Mouse (Mus musculus) liver, embryonic 12.5 days (tissue): ENCODE results near the gene Otud7b. TPM values are rescaled to one million over a fixed set of nuclear protein-coding genes. Genes with fewer than 3 reads are reported as not detected.
A peak's percentile ranks its signal among the peaks of the same experiment; 100 is the strongest.
"Not testable (repeated sequence)": the region's sequence is repeated elsewhere in the genome, so short reads cannot be mapped to it uniquely, and the experiment has no call there.

Experiments
- ATAC-seq: fragments of 200-750 bp; cut with Nextera tagmentation; 2 replicates; pipeline ENCODE4 v1.8.0; 2017; ENCODE audit warnings: moderate number of reproducible peaks, mild to moderate bottlenecking, moderate library complexity
- H3K27ac ChIP-seq: fragments of 300-500 bp; sonication (generic); 2 replicates; pipeline ENCODE4 v1.5.1; 2016; ENCODE audit warnings: mild to moderate bottlenecking
- H3K27me3 ChIP-seq: fragments of 300-500 bp; sonication (generic); replicated peaks from 2 replicates; pipeline ENCODE4 v1.6.1; 2016; ENCODE audit warnings: mild to moderate bottlenecking, moderate library complexity
- H3K36me3 ChIP-seq: fragments of 300-500 bp; sonication (generic); 2 replicates; pipeline ENCODE4 v1.6.1; 2016; ENCODE audit warnings: mild to moderate bottlenecking, moderate library complexity
- H3K4me1 ChIP-seq: fragments of 300-500 bp; sonication (generic); 2 replicates; pipeline ENCODE4 v1.6.1; 2016
- H3K4me2 ChIP-seq: fragments of 300-500 bp; sonication (generic); 2 replicates; pipeline ENCODE4 v1.6.1; 2016; ENCODE audit warnings: mild to moderate bottlenecking, moderate library complexity
- H3K4me3 ChIP-seq: fragments of 300-500 bp; sonication (generic); 2 replicates; pipeline ENCODE4 v1.5.1; 2016; ENCODE audit warnings: mild to moderate bottlenecking, moderate library complexity
- H3K9ac ChIP-seq: fragments of 300-500 bp; sonication (generic); 2 replicates; pipeline ENCODE4 v1.6.1; 2016; ENCODE audit warnings: mild to moderate bottlenecking, moderate library complexity
- H3K9me3 ChIP-seq: fragments of 300-500 bp; sonication (generic); replicated peaks from 2 replicates; pipeline ENCODE4 v1.6.1; 2016; ENCODE audit warnings: mild to moderate bottlenecking, moderate library complexity
- WGBS: fragments of 180-500 bp; shearing (Covaris S2); methylation state at CpG from one replicate; pipeline ENCODE4 v1.1.7; 2016; ENCODE audit not compliant: insufficient replicate concordance; 5-methylcytosine and 5-hydroxymethylcytosine counted together
- polyA plus RNA-seq: library from polyadenylated mRNA; unstranded; fragments of >200 nt; fragmentation: Nextera tagmentation; extraction: Ambion mirVana; gene quantifications from 2 replicates; pipeline ENCODE4 v1.2.1, GENCODE M21; 2016

Gene Otud7b
- polyA plus RNA-seq, 1 experiment from 2014 or later, result 10.8 TPM

GRCm38 (mm10) chr3:96174042-96174441 lies 69.7 kb downstream of the Otud7b start:
- H3K9me3 ChIP-seq, H3K27me3 ChIP-seq, ATAC-seq: not testable (repeated sequence)
- peaks cover 65% of the 10 kb centered on the region for H3K36me3 ChIP-seq
- 84% methylated on average over 4 of the region's 4 CpGs for WGBS
- H3K4me3 ChIP-seq, result peak overlapping the region; percentile 83
- H3K27ac ChIP-seq, result 0 out of 2 replicates have a peak overlapping the region, but pooled peaks have one; percentile 14
- peak overlapping the region; percentile 91 for H3K4me2 ChIP-seq
- peak overlapping the region; percentile 93 for H3K9ac ChIP-seq
- peaks cover 44% of the 10 kb centered on the region for H3K4me1 ChIP-seq

GRCm38 (mm10) chr3:96175251-96175650 lies 70.9 kb downstream of the Otud7b start:
- 0 out of 2 replicates have a peak, but pooled peaks cover under 1% of the 10 kb centered on the region for H3K27me3 ChIP-seq
- peaks cover 58% of the 10 kb centered on the region for H3K36me3 ChIP-seq
- H3K4me2 ChIP-seq, result peak overlapping the region; percentile 91; the same call in 1 of the 2 replicates
- no peak overlapping the region for H3K4me3 ChIP-seq
- H3K4me1 ChIP-seq, result peaks cover 46% of the 10 kb centered on the region
- WGBS, result 86% methylated on average over 6 of the region's 6 CpGs
- H3K27ac ChIP-seq, result no peak overlapping the region
- H3K9ac ChIP-seq, result no peak overlapping the region
- ATAC-seq, result no peak
- H3K9me3 ChIP-seq, result no peaks in the 10 kb centered on the region

DNA sequence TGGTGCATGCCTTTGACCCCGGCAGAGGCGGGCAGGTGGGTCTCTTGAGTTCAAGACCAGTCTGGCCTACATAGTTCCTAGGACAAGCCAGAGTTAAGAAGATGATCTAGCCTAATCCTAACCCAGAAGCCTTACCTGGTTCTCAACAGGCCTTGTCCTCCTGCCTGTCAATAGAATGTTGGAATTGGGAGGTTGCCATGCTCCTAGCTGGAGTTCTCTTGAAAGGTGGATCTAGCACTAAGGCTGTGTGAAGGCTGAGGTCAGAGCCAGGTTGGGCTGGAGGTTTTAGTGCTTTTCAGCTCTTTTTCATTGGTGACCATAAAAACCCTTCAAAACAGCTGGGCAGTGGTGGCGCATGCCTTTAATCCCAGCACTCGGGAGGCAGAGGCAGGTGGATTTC lies 74.1 kb downstream of the Otud7b start:
- Histone ChIP-seq H3K27me3 (peaks cover 28% of the 10 kb centered on the region), H3K4me3 (no peak overlapping the region), H3K9me3 (no peaks in the 10 kb centered on the region), H3K9ac (no peak overlapping the region), H3K4me1 (peaks cover 53% of the 10 kb centered on the region), H3K27ac (no peak overlapping the region), H3K4me2 (no peak overlapping the region), H3K36me3 (peaks cover 53% of the 10 kb centered on the region)
- WGBS, result 76% methylated on average over 4 of the region's 4 CpGs
- no peak for ATAC-seq

DNA sequence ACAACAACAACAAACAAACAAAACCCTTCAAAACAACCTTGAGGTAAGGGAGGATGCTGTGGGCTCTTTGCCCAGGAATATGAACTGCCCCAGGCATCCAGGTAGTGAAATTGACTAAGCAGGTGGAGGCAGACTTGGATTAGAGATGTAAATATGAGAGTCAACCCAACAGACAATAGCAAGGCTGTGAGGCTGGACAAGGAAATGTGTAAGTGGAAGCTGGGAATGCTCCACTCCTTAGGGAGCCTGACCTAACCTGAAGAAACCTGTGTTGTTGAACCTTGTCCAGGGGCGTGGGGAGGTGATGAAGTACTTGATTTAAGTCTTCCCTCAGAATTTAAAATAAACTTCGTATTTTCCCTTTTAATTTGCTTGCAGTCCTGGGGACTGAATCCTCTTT lies 74.6 kb downstream of the Otud7b start:
- WGBS, result 72% methylated on average over 2 of the region's 2 CpGs
- H3K9me3 ChIP-seq, result no peaks in the 10 kb centered on the region
- peaks cover 48% of the 10 kb centered on the region for H3K4me1 ChIP-seq
- H3K27me3 ChIP-seq, result peaks cover 28% of the 10 kb centered on the region
- no peak overlapping the region for H3K27ac ChIP-seq
- no peak overlapping the region for H3K4me3 ChIP-seq
- ATAC-seq, result no peak
- H3K9ac ChIP-seq, result no peak overlapping the region
- H3K4me2 ChIP-seq, result no peak overlapping the region
- peaks cover 48% of the 10 kb centered on the region for H3K36me3 ChIP-seq

GRCm38 (mm10) chr3:96179531-96179930 lies 75.2 kb downstream of the Otud7b start:
- Histone ChIP-seq H3K27ac (no peak overlapping the region), H3K9me3 (no peaks in the 10 kb centered on the region), H3K4me3 (no peak overlapping the region), H3K36me3 (peaks cover 42% of the 10 kb centered on the region), H3K9ac (no peak overlapping the region), H3K27me3 (peaks cover 28% of the 10 kb centered on the region), H3K4me2 (no peak overlapping the region), H3K4me1 (peaks cover 42% of the 10 kb centered on the region)
- no peak for ATAC-seq
- WGBS, result 74% methylated on average over 4 of the region's 4 CpGs

- H3K36me3 ChIP-seq, result peaks cover 28% of the 10 kb centered on the region
- H3K4me2 ChIP-seq, result peak within 1 kb of the TSS; percentile 76
- peaks cover 33% of the 10 kb centered on the region for H3K4me1 ChIP-seq
- H3K9ac ChIP-seq, result peak within 1 kb of the TSS; percentile 61
- no peak for ATAC-seq
- WGBS, result 3% methylated on average over 15 of the region's 23 CpGs
- peaks cover 40% of the 10 kb centered on the region for H3K27me3 ChIP-seq
- peak within 1 kb of the TSS; percentile 52 for H3K4me3 ChIP-seq
- H3K27ac ChIP-seq, result no peak within 1 kb of the TSS
- no peaks in the 10 kb centered on the region for H3K9me3 ChIP-seq
These were observed 76.6 kb downstream of the Otud7b start, which contains the start of gene Sv2a for GRCm38 (mm10) chr3:96180727-96181477. Gene Sv2a, plus strand, starts transcription at chr3:96181151.

GRCm38 (mm10) chr3:96181510-96182381 lies 77.4 kb downstream of the Otud7b start:
- Histone ChIP-seq H3K4me2 (peak overlapping the region; percentile 76), H3K27me3 (peaks cover 40% of the 10 kb centered on the region), H3K9me3 (no peaks in the 10 kb centered on the region), H3K36me3 (peaks cover 20% of the 10 kb centered on the region), H3K4me1 (peaks cover 26% of the 10 kb centered on the region), H3K9ac (peak overlapping the region; percentile 24; the same call in 1 of the 2 replicates), H3K27ac (no peak overlapping the region), H3K4me3 (0 out of 2 replicates have a peak overlapping the region, but pooled peaks have one; percentile 52)
- no peak for ATAC-seq
- WGBS, result 46% methylated on average over 12 of the region's 12 CpGs

DNA sequence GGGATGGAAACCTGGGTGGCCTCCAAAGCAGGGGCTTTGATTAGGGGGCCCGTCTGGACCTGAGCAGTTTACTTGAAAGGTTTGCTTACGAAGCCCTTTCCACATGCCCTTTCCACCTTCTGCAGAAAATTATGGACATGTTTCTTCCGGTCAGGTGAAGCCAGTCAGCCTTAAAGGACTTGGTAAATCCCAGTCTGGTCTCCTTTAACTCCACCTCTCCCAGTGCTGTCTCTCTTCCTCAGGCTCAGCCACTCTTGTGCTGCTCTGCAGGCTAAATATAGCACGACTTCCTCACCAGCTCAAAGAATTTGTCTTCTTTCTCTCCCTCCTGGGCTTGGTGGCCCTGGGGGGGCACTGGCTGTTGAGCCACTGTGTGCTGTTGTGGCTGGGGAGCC lies 78.1 kb downstream of the Otud7b start:
- no peak overlapping the region for H3K27ac ChIP-seq
- peaks cover 26% of the 10 kb centered on the region for H3K4me1 ChIP-seq
- 0 out of 2 replicates have a peak overlapping the region, but pooled peaks have one; percentile 76 for H3K4me2 ChIP-seq
- peaks cover 15% of the 10 kb centered on the region for H3K36me3 ChIP-seq
- WGBS, result 27% methylated on average over 4 of the region's 4 CpGs
- H3K9ac ChIP-seq, result no peak overlapping the region
- H3K27me3 ChIP-seq, result peaks cover 40% of the 10 kb centered on the region
- no peaks in the 10 kb centered on the region for H3K9me3 ChIP-seq
- no peak overlapping the region for H3K4me3 ChIP-seq
- no peak for ATAC-seq

- H3K27me3 ChIP-seq, result peaks cover 22% of the 10 kb centered on the region
- no peak overlapping the region for H3K9ac ChIP-seq
- H3K4me1 ChIP-seq, result peaks cover 15% of the 10 kb centered on the region
- 53% methylated on average over 12 of the region's 12 CpGs for WGBS
- no peak overlapping the region for H3K4me2 ChIP-seq
- H3K36me3 ChIP-seq, result peaks cover 6% of the 10 kb centered on the region; the same call in 1 of the 2 replicates
- H3K9me3 ChIP-seq, result 0 out of 2 replicates have a peak, but pooled peaks cover 5% of the 10 kb centered on the region
- no peak for ATAC-seq
- no peak overlapping the region for H3K4me3 ChIP-seq
- H3K27ac ChIP-seq, result no peak overlapping the region
These were observed 88.7 kb downstream of the Otud7b start for GRCm38 (mm10) chr3:96192977-96193376.

GRCm38 (mm10) chr3:96194966-96195365 lies 90.6 kb downstream of the Otud7b start:
- 63% methylated on average over 10 of the region's 10 CpGs for WGBS
- H3K4me3 ChIP-seq, result no peak overlapping the region

GRCm38 (mm10) chr3:96195616-96196313 lies 91.4 kb downstream of the Otud7b start:
- Histone ChIP-seq H3K4me3 (no peak overlapping the region; the same call in 1 of the 2 replicates), H3K27ac (no peak overlapping the region), H3K4me1 (peaks cover 32% of the 10 kb centered on the region), H3K4me2 (peak overlapping the region; percentile 99), H3K36me3 (peaks cover 6% of the 10 kb centered on the region; the same call in 1 of the 2 replicates), H3K9me3 (0 out of 2 replicates have a peak, but pooled peaks cover 5% of the 10 kb centered on the region), H3K9ac (no peak overlapping the region), H3K27me3 (peaks cover 12% of the 10 kb centered on the region; the same call in 1 of the 2 replicates)
- no peak for ATAC-seq
- 86% methylated on average over 11 of the region's 11 CpGs for WGBS

More at GRCm38 (mm10) chr3:96194966-96195365, 90.6 kb downstream of the Otud7b start:
- Histone ChIP-seq H3K27me3 (peaks cover 12% of the 10 kb centered on the region; the same call in 1 of the 2 replicates), H3K4me1 (peaks cover 32% of the 10 kb centered on the region), H3K36me3 (peaks cover 6% of the 10 kb centered on the region; the same call in 1 of the 2 replicates), H3K9me3 (0 out of 2 replicates have a peak, but pooled peaks cover 5% of the 10 kb centered on the region), H3K4me2 (no peak overlapping the region), H3K9ac (no peak overlapping the region), H3K27ac (no peak overlapping the region)
- ATAC-seq, result no peak
